Mouse (Mus musculus) G1E (cell line): ENCODE data around the gene Klrg2.

ENCODE experiments used
- CTCF ChIP-seq: IDR thresholded peaks from 2 replicates; pipeline ENCODE4 v1.5.1; 2012; ENCODE audit warnings: low read depth, low read length, inconsistent platforms, mixed read lengths
- GATA1 ChIP-seq: IDR thresholded peaks from 2 replicates; pipeline ENCODE4 v1.6.1; 2012; ENCODE audit warnings: borderline replicate concordance, low read length, inconsistent platforms, mixed read lengths
- POLR2AphosphoS5 ChIP-seq: IDR thresholded peaks from 2 replicates; pipeline ENCODE4 v1.6.1; 2012; ENCODE audit warnings: low read depth, low read length, inconsistent platforms; ENCODE audit not compliant: insufficient replicate concordance
- TAL1 ChIP-seq: conservative IDR thresholded peaks from 2 replicates; pipeline ENCODE4 v1.6.1; 2012; ENCODE audit warnings: low read depth, low read length, inconsistent platforms, mixed read lengths

GRCm38 (mm10) chr6:38609892-38610291, 27.1 kb downstream of the Klrg2 start:
- TF ChIP-seq CTCF (no peak), GATA1 (no peak), POLR2AphosphoS5 (no peak), TAL1 (no peak)
